Mouse (Mus musculus): ENCODE results near the gene Pgam5.
A peak's percentile ranks its signal among the peaks of the same experiment; 100 is the strongest.

Gene Pgam5

DNA sequence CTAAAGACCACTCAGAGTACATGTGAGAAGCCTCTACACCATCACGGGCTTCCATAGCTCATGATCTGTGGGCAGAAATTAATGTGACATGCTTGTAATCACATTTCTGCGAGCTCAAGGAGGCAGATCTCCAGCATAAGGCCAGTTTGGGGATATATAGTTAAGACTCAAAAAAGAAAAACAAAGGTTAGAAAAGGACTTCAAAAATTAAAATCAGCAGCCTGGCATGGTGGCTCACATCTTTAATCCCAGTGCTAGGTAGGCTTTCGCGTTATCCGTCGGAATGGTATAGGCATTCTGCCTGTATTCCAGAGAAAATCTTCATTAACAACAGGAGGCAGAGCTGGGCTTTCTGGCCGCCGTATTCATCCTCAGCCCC lies 39.3 kb downstream of the Pgam5 start:
- peak; percentile 7 for DNase-seq (ENCODE audit: low spot score)

DNA sequence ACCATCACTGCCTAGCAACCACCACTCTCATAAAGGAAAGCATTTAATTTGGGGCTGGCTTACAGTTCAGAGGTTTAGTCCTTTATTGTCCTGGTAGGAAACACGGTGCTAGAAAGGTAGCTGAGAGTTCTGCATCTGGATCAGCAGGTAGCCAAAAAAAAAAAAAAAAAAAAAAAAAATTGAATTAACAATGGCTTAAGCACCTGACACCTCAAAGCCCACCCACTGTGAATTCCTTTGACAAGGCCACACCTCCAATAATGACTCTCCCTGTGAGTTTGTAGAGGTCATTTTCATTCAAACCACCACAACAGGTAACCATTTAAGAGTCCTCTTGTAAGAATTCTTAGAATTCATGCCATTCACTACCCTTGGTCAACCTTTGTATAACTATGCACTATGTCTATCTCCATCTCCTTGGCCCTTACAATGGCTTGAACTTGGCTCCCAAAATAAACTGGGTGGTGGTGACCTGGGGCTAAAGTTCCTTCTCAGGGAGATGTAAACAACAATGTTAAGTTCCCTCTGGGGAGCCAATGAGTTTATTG lies 42.3 kb downstream of the Pgam5 start:
- no peak for DNase-seq (ENCODE audit: low spot score)

- no peak for DNase-seq (ENCODE audit: low spot score)
These were observed 44.7 kb downstream of the Pgam5 start for GRCm38 (mm10) chr5:110225056-110225455.

- DNase-seq (ENCODE audit: low spot score) = no peak
These were observed 47.0 kb downstream of the Pgam5 start for GRCm38 (mm10) chr5:110222757-110223156.

- no peak for DNase-seq (ENCODE audit: low spot score)
These were observed 49.4 kb downstream of the Pgam5 start for GRCm38 (mm10) chr5:110220331-110220730.

- DNase-seq (ENCODE audit: low spot score) = no peak
These were observed 52.9 kb downstream of the Pgam5 start for GRCm38 (mm10) chr5:110216780-110217179.

- DNase-seq (ENCODE audit: low spot score) = no peak
These were observed 58.4 kb downstream of the Pgam5 start for GRCm38 (mm10) chr5:110211312-110211711.
